Mouse (Mus musculus) myocyte (in vitro differentiated cells): ENCODE measurements around the gene Pard3b. TPM values are rescaled to one million over a fixed set of nuclear protein-coding genes. Genes with fewer than 3 reads are reported as not detected.

ENCODE experiments used
- H3K27me3 ChIP-seq: one replicate; pipeline ENCODE4 v1.6.1; 2011; ENCODE audit not compliant: control insufficient read depth, insufficient read depth, insufficient read length
- H3K36me3 ChIP-seq: one replicate; pipeline ENCODE4 v1.6.1; 2011; ENCODE audit not compliant: control insufficient read depth, insufficient read depth
- H3K4me2 ChIP-seq: one replicate; pipeline ENCODE4 v1.6.1; 2011; ENCODE audit warnings: low read depth, control low read depth
- H3K4me3 ChIP-seq: one replicate; pipeline ENCODE4 v1.5.1; 2011; ENCODE audit warnings: mild to moderate bottlenecking, control low read depth, moderate library complexity
- H3K79me2 ChIP-seq: one replicate; pipeline ENCODE4 v1.6.1; 2011; ENCODE audit not compliant: control insufficient read depth, insufficient read depth
- H3ac ChIP-seq: one replicate; pipeline ENCODE4 v1.6.1; 2011; ENCODE audit not compliant: control insufficient read depth, insufficient read length
- CEBPB ChIP-seq: IDR thresholded peaks from 2 replicates; pipeline ENCODE4 v1.6.1; 2011; ENCODE audit warnings: mild to moderate bottlenecking, moderate library complexity; ENCODE audit not compliant: poor library complexity, insufficient read depth, severe bottlenecking
- E2F4 ChIP-seq: IDR thresholded peaks from one replicate; pipeline ENCODE4 v1.6.1; 2011; ENCODE audit warnings: mild to moderate bottlenecking, control low read depth, moderate library complexity; ENCODE audit not compliant: insufficient read depth
- MAX ChIP-seq: IDR thresholded peaks from one replicate; pipeline ENCODE4 v1.6.1; 2011; ENCODE audit warnings: low read depth, mild to moderate bottlenecking, control low read depth
- MYOD1 ChIP-seq, 3 experiments: IDR thresholded peaks; one replicate each; pipeline ENCODE4 v1.6.1; 2011; ENCODE audit warnings: control low read depth in 2 of 3, low read depth in 2 of 3, mild to moderate bottlenecking in 2 of 3, moderate library complexity in 1 of 3; ENCODE audit not compliant: insufficient read length in 2 of 3, control insufficient read depth in 1 of 3
- MYOG ChIP-seq, 3 experiments: IDR thresholded peaks; one replicate each; pipeline ENCODE4 v1.6.1; 2011; ENCODE audit warnings: control low read depth in 2 of 3, low read depth in 2 of 3, mild to moderate bottlenecking in 2 of 3; ENCODE audit not compliant: insufficient read length in 2 of 3, control insufficient read depth in 1 of 3, insufficient read depth in 1 of 3
- POLR2A ChIP-seq: IDR thresholded peaks from one replicate; pipeline ENCODE4 v1.6.1; 2011; ENCODE audit warnings: low read depth, mild to moderate bottlenecking, control low read depth, moderate library complexity; ENCODE audit not compliant: insufficient read length
- POLR2AphosphoS2 ChIP-seq: IDR thresholded peaks from one replicate; pipeline ENCODE4 v1.6.1; 2011; ENCODE audit warnings: low read depth, control low read depth; ENCODE audit not compliant: insufficient read length
- REST ChIP-seq: IDR thresholded peaks from one replicate; pipeline ENCODE4 v1.6.1; 2011; ENCODE audit warnings: mild to moderate bottlenecking, control low read depth, moderate library complexity; ENCODE audit not compliant: insufficient read depth, insufficient read length
- SRF ChIP-seq: IDR thresholded peaks from one replicate; pipeline ENCODE4 v1.6.1; 2011; ENCODE audit warnings: low read depth; ENCODE audit not compliant: control insufficient read depth, insufficient read length
- TCF12 ChIP-seq: IDR thresholded peaks from one replicate; pipeline ENCODE4 v1.6.1; 2011; ENCODE audit warnings: mild to moderate bottlenecking, control low read depth; ENCODE audit not compliant: poor library complexity, insufficient read depth, severe bottlenecking
- TCF3 ChIP-seq: IDR thresholded peaks from one replicate; pipeline ENCODE4 v1.6.1; 2011; ENCODE audit warnings: low read depth, control low read depth; ENCODE audit not compliant: insufficient read length
- USF1 ChIP-seq: IDR thresholded peaks from one replicate; pipeline ENCODE4 v1.6.1; 2011; ENCODE audit warnings: low read depth, mild to moderate bottlenecking, control low read depth, moderate library complexity
- polyA plus RNA-seq: library from polyadenylated mRNA; unstranded; fragments of >200 nt; fragmentation: generic; extraction: Trizol; gene quantifications from one replicate; pipeline ENCODE4 v1.2.1, GENCODE M21; 2012; ENCODE audit warnings: missing spikeins

Gene Pard3b
- polyA plus RNA-seq, 1 experiment, result 0.17 TPM

DNA sequence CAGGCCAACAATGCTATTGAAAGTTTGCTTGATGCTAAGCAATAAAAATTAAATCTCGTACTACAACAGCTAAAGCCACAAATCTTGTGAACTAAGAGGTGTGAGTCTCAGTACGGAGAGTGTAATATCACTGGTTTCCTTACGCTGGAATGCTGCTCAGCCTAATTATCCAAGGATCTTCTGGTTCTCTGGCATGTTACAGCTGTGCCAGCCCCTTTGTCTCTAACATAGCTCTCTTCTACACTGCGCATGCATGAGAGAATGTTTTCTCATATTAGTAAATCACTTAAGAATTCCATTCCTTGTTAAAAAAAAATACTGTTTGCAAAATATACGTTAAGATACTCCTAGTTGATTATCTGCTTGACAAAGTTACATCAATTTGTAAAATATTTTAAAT, 211.8 kb downstream of the Pard3b start:
- Histone ChIP-seq H3K36me3 (no peaks in the 10 kb centered on the region), H3ac (no peak overlapping the region), H3K79me2 (no peaks in the 10 kb centered on the region), H3K4me3 (no peak overlapping the region), H3K4me2 (no peak overlapping the region), H3K27me3 (no peaks in the 10 kb centered on the region)
- TF ChIP-seq TCF12, result no peak
- no peak for TF ChIP-seq POLR2AphosphoS2
- TF ChIP-seq SRF, result no peak
- no peak for TF ChIP-seq REST
- no peak for TF ChIP-seq E2F4
- no peak for TF ChIP-seq MYOG (IDR thresholded peaks at IDR 0.05; ENCODE audit: control insufficient read depth in 1 of 3, insufficient read depth in 1 of 3, insufficient read length in 2 of 3, low read depth in 2 of 3)
- no peak for TF ChIP-seq MAX
- no peak for TF ChIP-seq MYOD1 (IDR thresholded peaks at IDR 0.05; ENCODE audit: control insufficient read depth in 1 of 3, insufficient read length in 2 of 3, low read depth in 2 of 3)
- no peak for TF ChIP-seq USF1

DNA sequence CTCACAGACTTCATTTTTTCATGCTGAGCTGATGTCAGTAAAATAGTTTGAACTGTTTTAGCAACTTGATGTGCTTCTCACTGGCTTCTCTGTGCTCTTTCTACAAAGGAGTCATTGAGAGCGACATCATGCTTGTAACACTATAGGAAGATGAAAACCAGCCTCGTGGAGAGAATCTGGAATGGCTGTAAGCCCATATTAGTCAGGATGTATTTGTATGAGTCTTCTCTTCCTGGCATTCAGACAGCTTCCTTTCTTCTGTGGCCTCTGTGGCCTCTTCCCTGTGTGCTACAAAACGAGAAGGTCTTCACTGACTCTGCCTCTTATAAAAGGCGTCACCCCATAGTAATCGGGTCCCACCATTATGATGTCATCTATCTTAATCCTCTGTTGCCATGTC, 212.6 kb downstream of the Pard3b start:
- no peak overlapping the region for H3K4me3 ChIP-seq
- no peaks in the 10 kb centered on the region for H3K36me3 ChIP-seq
- no peak overlapping the region for H3K4me2 ChIP-seq
- no peak for TF ChIP-seq E2F4
- TF ChIP-seq MYOG (IDR thresholded peaks at IDR 0.05; ENCODE audit: control insufficient read depth in 1 of 3, insufficient read depth in 1 of 3, insufficient read length in 2 of 3, low read depth in 2 of 3), result no peak
- no peak for TF ChIP-seq USF1
- no peak for TF ChIP-seq TCF12
- no peak for TF ChIP-seq POLR2AphosphoS2
- no peak for TF ChIP-seq TCF3
- TF ChIP-seq POLR2A, result no peak
- TF ChIP-seq REST, result no peak
- H3K27me3 ChIP-seq, result no peaks in the 10 kb centered on the region
- H3ac ChIP-seq, result no peak overlapping the region
- H3K79me2 ChIP-seq, result no peaks in the 10 kb centered on the region

GRCm38 (mm10) chr1:61867286-61868082, 228.9 kb downstream of the Pard3b start:
- no peak for TF ChIP-seq SRF
- Histone ChIP-seq H3K4me3 (no peak overlapping the region), H3ac (no peak overlapping the region)

DNA sequence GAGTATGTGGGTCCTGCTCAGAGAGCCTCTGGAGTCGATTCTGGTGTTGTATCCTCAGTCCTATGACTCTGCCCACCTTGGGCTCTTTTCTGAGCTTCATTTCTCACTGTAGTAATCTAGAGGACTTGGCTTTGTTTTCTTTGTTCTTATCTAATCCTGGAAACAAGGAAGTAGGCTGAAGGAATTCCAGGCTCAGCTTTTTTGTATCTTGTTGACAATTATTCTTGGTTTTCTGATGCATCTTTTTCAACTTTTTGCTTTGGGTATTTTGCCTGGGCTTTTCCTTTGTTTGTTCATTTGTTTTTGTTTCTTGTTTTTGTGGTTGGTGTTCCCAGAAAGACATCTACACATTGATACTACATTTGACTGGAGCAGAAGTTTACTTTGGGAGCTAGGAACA, 236.3 kb downstream of the Pard3b start:
- no peak overlapping the region for H3ac ChIP-seq
- H3K4me2 ChIP-seq, result no peak overlapping the region
- H3K79me2 ChIP-seq, result no peaks in the 10 kb centered on the region
- TF ChIP-seq TCF12, result no peak
- TF ChIP-seq E2F4, result no peak
- TF ChIP-seq POLR2A, result no peak
- TF ChIP-seq TCF3, result no peak
- TF ChIP-seq POLR2AphosphoS2, result no peak
- no peak for TF ChIP-seq SRF
- TF ChIP-seq CEBPB, result no peak
- TF ChIP-seq MAX, result no peak
- TF ChIP-seq USF1, result no peak
- no peak for TF ChIP-seq REST
- no peak for TF ChIP-seq MYOG (IDR thresholded peaks at IDR 0.05; ENCODE audit: control insufficient read depth in 1 of 3, insufficient read depth in 1 of 3, insufficient read length in 2 of 3, low read depth in 2 of 3)
- no peak for TF ChIP-seq MYOD1 (IDR thresholded peaks at IDR 0.05; ENCODE audit: control insufficient read depth in 1 of 3, insufficient read length in 2 of 3, low read depth in 2 of 3)
- no peaks in the 10 kb centered on the region for H3K36me3 ChIP-seq
- no peaks in the 10 kb centered on the region for H3K27me3 ChIP-seq
- no peak overlapping the region for H3K4me3 ChIP-seq

More at GRCm38 (mm10) chr1:61867286-61868082, 228.9 kb downstream of the Pard3b start:
- no peaks in the 10 kb centered on the region for H3K79me2 ChIP-seq
- H3K4me2 ChIP-seq, result no peak overlapping the region
- H3K36me3 ChIP-seq, result no peaks in the 10 kb centered on the region
- no peaks in the 10 kb centered on the region for H3K27me3 ChIP-seq

GRCm38 (mm10) chr1:61879706-61880470, 241.3 kb downstream of the Pard3b start:
- Histone ChIP-seq H3K27me3 (no peaks in the 10 kb centered on the region), H3K79me2 (no peaks in the 10 kb centered on the region), H3K4me3 (no peak overlapping the region), H3ac (no peak overlapping the region), H3K4me2 (no peak overlapping the region), H3K36me3 (no peaks in the 10 kb centered on the region)
- TF ChIP-seq TCF3 (no peak), REST (no peak), USF1 (no peak), POLR2A (no peak), MYOD1 (IDR thresholded peaks at IDR 0.05; ENCODE audit: control insufficient read depth in 1 of 3, insufficient read length in 2 of 3, low read depth in 2 of 3) (no peak), E2F4 (no peak), MYOG (IDR thresholded peaks at IDR 0.05; ENCODE audit: control insufficient read depth in 1 of 3, insufficient read depth in 1 of 3, insufficient read length in 2 of 3, low read depth in 2 of 3) (no peak), SRF (no peak), MAX (no peak), POLR2AphosphoS2 (no peak), TCF12 (no peak), CEBPB (no peak)
